Mouse (Mus musculus) ovary, postnatal 36 days (tissue): ENCODE measurements around the gene Ifitm6.
"Not testable (repeated sequence)": the region's sequence is repeated elsewhere in the genome, so short reads cannot be mapped to it uniquely, and the experiment has no call there.

Source experiments
- DNase-seq: peaks from one replicate; pipeline ENCODE4 v3.0.0; 2022; ENCODE audit warnings: low spot score, mixed read lengths

The Ifitm6 gene

DNA sequence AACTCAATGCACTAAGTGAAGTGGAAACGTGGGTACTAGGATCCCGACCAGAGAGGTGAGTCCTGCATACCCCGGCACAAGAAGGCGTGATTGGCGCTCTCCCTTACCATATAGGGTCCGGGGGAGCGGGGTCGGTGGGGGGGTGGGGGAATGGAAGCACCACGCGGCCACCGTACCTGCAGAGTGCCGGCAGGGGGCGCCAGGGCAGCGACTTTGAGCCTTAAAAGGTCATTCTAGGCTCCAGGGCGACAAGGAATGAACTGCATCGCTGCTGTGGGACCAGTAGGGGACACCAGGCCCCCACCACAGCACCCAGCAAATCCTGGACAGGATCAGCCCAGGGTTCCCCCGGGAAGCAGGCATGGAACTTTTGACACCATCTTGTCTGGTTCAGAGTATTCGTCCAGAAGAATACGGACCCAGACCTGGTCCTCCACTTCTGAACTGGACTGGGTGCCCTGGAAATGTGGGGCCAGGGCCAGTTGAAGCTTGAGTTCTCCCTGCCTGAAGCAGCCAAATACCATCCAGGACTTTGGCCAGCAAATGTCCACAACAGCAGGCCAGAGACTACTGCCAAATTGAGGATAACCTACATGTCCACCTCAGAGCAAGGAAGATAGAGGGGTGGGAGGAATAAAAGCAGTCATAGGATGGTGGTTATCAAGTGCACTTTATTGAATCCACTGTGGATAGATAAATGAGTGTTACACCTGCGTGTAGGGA lies 8.6 kb downstream of the Ifitm6 start:
- peak; percentile 79 for DNase-seq

DNA sequence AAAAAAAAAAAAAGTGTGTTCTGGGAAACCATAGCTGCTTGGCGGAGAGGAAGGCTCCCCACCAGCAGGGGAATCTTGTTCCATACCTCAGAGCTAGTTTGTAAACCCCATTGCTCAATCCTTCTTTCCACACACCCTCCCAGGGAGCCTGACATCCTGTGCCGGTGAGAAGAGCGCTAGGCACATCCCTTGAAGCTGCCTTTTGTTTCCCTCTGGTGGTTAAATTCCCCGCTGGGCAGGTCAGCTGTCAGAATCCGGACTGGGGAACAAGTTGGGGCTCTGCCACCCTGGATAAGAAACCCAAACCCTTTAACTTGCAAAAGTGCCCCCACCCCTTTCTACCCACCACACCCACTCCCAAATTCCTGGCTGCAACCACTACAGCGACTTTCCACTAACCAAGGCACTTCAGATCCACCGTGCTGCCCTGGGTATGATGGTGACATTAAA lies 9.4 kb downstream of the Ifitm6 start:
- DNase-seq, result peak; percentile 25

DNA sequence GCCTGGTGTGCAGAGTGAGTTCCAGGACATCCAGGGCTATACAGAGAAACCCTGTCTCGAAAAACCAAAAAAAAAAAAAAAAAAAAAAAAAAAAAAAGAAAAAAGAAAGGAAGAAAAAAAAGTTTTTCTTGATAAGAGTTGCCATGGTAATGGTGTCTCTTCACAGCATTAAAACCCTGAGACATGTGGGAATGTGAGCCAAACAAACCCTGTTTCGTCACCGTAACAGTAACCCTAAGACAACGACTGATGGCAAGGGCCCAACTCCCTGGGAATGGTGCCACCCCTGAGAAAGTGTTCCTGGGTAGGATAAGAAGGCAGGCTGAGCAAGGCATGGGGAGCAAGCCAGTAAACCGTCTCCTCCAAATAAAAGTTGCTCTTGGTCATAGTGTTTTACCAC lies 10.8 kb downstream of the Ifitm6 start:
- DNase-seq, result peak; percentile 40

DNA sequence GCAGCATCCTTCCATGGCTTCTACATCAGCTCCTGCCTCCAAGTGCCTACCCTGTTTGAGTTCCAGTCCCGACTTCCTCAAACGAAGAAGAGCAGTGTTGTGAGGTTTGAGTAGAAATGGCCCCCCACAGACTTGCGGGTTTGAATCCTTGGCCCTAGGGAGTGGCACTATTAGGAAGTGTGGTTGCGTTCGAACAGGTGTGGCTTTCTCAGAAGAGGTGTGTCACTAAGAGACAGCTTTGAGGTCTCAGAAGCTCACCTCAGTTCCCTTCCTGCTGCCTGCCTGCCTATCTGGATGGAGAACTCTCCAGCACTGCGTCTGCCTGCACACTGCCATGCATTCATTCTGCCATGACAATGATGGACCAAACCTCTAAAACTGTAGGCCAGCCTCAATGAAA lies 11.3 kb downstream of the Ifitm6 start:
- no peak for DNase-seq

DNA sequence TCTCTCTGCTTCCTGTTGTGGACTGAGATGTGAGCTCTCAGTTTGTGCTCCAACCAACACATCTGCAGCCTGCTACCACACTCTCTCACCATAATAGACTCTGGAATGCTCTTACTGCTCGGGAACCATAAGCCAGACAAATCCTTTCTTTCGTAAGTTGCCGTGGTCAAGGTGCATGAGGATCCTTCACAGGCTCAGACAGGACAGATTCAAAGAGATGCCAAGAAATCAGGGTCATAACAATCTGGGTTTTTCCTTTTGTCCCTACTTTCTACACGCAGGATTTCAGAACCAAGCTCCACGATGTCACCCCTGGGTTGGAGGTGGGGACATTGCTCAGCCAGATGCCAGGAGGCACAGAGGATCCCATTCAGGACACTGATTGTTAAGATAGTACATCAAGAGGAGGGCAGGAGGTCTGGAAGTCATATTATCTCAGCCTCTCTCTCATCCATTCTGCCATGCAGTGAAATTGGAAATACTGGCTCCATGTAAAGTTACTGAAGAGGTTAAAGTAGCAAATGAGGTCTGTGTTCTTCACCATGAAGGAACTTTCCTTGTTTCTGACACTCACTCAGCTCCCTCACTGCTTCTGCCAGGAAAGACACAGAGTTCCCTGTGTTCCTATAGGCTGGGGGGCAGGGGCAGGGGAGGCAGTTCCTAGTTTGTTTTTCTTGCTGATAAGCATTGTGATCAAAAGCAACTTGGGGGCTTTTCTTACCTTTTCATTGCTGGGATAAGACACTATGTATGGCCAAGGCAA lies 14.3 kb downstream of the Ifitm6 start:
- DNase-seq, result no peak

DNA sequence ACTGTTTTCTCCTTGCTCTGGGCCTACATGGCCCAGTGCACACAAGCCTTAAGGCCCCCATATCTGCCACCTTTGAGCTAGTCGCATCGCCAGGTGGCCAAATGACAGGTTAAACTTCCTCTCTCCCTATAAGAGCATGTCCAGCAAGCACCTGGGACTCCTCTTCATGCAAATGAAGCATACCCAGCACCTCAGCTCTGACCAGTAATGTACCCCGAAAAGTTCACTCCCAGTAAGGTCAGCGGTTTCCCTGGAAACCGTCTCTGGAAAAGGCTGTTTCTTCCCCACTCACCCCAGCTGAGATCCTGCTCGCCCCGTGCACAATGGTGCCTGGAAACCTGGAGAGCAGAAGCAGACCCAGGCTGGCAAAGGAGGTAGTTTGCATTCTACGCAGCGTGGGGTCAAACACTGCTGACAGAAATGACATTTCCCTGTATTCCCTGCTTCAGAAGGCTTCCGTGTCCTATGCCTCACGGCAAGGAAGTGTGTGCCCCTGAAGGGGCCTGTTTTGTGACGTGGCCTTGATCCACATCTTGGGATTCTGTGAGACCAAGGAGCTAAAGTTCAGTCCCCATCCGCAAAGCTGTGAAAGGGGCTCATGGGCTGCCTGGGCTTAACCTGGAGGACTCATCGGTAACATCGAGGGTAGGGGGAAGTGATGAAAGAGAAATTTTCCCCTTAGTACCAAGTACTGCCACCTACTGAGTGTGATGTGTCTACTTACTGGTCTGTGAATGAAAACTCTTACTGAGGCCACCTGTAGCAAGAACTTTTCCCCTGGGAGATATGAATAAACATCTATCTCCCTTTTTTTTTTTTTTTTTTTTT lies 16.6 kb downstream of the Ifitm6 start:
- DNase-seq, result no peak

DNA sequence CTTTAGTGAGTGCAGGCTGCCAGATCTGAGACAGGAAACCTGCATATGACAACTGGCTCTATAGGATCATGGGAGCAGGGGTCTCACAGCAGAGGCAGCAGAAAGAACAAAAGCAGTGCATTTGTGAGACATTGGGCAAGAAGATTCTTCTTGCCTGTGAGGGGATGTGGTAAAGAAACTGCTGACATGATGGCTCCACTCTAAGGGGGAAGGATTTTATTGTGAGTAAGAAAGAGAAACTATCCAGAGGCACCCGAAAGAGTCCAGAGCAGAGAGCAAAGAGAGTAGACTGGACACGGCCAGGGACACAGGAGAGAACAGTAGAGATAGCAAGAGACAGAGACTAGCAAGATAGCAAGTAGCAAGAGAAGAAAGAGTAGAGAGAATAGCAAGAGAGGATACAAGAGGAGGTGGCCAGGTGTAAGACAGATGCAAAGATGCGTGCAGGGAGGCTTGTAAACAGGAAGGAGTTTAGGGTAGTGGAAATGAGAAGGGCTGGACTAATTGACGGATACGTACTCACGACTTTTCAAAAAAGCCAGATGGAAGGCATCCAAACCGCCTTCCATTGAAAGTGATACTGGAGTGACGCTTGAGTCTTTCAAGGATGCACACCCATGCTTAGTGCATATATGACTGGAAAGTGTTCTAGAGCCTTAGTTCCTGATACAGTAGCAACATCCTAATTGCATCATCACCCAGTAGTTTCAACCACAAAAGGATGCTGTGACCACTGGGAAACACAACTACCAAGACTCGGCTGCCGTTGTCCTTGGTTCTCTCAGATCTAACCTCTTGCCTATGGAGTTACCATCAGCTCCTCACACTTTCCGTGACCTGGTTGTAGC lies 18.6 kb downstream of the Ifitm6 start:
- DNase-seq, result no peak

DNA sequence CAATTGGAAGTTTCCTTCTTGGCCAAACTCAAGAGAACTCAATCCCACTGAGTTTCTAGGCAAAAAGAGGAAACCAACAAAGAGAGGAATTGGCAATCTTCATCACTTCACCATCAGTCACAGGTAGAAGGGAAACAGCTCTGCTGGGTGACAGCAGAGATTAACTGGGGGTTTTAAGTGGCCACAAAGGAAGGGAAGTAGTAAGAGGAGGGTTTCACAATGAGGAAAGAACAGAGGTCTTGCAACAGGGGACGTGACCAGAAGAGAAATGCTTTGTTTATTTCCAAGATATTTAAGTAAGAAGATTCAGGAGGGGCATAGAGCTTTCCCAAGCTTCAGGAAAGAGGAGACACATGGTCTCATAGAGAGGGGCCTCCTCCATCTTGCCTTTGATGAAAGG lies 19.9 kb downstream of the Ifitm6 start:
- DNase-seq, result no peak

DNA sequence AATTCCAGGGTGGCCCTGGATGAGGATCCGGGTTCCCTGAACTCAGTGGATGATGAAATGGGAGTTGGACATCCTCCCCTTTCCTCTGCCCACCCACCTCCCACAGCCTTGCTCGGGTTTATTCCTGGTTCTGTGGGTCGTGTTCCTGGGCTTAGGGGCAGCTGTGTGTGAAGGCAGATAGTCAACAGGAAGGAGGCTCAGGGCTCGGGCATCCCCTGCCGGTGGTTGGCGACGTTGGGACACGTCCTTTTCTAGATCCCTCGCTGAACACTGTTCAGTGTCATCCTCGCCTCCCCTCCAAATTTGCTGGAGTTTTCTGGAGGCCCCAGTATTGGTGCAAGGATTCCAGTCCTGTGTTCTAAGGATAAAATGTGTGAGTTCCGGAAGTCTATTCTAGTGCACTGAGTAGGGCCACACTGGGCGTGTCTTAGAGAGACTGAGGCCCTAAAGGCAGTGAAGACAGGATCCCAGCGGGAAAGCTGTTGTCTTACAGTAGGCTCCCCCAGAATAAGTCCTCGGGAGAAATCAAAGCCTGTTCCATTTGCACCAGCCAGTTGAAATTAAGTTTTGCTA lies 26.5 kb downstream of the Ifitm6 start:
- no peak for DNase-seq

DNA sequence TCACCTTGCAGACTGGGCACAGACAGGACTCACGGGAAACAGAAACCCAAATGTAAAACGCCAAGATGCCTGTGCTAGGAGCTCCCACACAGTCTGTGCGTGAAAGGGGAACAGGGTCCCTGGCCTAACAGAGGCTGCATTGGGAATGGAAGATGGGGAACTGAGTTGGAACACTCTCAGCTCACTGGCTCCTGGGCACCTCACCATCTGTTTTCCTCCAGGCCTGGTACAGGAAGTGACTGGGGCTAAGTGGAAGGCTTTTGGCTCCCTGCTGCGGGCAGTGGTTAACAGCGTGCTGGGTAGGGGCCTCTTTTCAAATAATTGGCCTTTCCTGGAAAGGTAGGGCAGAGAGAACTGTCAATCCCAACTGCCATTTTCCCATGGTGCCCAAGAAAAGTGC lies 27.1 kb downstream of the Ifitm6 start:
- DNase-seq, result no peak

DNA sequence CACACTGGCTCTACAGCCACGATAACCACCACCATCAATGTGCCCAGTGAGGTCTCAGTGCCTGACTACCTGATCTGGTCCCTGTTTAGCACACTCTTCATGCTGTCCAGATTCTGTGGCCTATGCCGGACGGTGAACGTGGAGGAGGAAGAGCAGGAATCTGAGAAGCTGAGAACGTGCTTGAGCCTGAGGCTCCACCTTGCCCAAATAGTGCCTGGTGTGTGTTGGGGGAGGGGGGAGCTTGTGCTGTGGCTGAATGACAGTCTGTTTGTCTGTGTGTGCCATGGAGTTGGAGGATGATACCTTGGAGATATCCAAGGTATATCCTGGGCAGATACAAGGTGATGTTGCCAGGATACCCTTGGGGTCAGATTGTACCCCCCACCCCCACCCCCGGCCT lies 27.5 kb downstream of the Ifitm6 start:
- DNase-seq, result no peak

DNA sequence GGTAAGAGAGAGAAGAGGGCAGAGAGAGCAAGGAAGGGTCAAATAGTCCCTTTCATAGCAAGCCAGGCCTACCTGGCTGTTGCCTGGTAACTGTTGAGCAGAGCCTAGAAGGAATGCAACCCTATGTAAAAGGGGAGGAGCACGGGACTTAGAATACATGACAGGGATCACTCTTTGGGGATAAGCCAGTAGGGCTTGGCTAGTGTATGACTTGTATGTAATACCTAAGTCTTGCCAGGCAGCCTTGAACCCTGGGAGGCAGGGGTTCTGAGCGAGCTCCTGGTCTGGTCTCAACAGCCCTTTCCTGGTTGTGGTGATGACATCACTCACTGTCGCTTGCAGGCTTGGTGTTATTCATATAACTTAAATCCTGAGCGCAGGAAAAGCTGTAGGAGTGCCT lies 28.7 kb downstream of the Ifitm6 start:
- DNase-seq, result no peak

DNA sequence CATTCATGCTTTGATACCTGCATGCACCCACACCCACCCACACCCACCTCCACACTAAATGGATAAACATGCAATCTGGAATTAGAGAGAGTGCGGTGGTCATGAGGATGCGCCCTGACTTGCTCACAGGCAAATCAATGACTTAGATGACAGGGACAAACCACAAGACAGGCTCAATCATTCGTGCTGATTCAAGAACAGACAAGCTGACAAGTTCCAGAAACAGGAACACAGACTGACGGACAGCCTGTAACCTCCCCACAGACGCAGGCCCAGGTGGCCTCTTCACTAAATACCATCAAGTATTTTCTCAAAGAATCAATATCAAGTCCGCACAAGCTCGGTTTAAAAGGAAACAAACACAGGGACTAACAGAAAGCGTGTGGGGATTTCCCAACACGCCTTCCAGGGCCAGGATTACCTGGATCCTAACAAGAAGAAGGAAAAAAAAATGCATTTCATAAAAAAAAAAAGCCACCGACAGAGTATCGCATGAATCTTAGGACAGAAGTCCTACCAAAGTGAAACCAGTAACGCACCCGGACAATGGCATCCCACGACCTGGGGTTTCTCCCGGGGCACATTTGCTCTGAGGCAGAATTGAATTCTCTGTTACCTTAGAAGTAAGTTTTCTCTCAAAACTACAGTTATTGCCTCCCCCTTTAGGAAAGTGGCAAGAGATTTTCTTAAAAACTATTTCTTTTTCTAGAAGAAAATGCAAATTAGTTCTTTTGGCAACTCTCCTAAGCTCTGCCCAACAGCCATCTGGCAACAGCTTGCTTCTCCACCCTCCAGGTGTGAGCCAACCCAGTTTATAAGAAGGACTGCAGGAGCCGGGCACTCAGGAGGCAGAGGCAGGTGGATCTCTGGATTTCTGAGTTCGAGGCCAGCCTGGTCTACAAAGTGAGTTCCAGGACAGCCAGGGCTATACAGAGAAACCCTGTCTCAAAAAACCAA lies 30.3 kb downstream of the Ifitm6 start:
- no peak for DNase-seq

DNA sequence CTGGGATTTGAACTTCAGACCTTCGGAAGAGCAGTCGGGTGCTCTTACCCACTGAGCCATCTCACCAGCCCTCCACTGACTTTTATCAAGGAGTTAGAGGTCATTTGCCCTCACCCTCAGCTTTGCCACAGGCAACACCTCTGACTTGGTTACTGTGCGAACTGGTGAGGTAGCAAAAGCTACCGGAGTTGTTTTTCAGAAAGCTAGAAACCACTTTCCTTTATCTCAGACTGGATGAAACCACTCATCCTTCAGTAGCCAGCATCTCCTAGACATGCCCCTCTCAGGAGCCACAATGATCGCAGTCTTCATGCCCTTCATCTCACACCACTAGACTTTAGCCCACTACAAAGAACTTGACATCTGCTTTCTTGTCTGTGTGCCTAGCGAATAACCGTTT lies 34.8 kb downstream of the Ifitm6 start:
- DNase-seq, result no peak

DNA sequence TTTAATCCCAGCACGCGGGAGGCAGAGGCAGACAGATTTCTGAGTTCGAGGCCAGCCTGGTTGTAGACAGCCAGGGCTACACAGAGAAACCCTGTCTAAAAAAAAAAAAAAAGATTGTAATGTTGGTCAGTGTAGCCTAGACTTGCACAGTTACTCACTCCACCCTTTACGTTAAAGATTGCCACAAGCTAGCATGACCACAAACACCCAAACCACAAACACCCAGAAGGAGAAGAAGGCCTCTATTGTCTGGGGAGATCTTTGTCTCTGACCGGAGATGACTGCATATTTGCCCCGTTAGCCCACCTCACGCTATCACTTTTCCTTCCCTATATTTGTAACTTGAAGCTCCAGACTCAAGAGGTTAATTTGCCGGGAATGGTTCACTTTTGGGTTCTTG lies 36.0 kb downstream of the Ifitm6 start:
- no peak for DNase-seq

DNA sequence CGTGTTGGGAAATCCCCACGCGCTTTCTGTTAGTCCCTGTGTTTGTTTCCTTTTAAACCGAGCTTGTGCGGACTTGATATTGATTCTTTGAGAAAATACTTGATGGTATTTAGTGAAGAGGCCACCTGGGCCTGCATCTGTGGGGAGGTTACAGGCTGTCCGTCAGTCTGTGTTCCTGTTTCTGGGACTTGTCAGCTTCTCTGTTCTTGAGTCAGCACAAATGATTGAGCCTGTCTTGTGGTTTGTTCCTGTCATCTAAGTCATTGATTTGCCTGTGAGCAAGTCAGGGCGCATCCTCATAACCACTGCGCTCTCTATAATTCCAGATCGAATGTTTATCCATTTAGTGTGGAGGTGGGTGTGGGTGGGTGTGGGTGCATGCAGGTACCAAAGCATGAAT lies 41.0 kb downstream of the Ifitm6 start:
- DNase-seq, result not testable (repeated sequence)

DNA sequence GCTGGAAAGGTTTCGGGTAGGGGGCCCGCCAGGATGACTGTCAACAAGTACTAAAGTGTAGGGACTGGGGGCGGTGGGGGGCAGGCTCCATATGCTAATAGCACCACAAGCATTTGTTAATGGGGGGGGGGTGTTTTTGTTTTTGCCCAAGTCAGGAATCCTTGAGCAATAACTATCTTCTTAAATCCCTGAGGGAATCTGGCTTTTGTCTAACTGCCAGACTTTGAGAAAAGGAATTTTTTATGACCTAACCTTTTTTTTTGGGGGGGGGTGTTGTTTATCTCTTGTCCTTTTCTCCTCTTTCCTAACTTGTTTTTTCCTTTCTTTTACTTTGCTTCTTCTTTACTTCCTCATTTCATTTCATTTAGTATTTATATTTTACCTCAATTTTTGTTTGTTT lies 42.3 kb downstream of the Ifitm6 start:
- no peak for DNase-seq

DNA sequence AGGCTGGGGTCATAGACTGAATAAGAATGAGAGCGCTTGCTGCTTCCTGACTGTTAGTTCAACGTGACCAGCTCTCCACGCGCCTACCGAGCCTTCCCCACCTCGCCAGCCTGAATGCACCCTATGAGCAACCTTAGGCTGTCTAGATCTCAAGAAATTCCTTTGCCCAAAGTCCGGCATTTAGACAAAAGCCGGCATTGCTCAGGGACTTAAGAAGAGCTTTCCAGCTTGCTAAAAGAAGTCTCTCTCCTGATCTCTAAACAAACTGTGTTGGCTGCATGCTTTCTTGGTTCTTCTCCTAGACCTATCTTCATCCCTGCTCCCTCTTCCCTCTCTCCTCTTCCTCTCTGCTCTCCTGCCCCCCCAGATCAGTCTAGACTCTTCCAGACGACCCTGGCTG lies 42.8 kb downstream of the Ifitm6 start:
- no peak for DNase-seq

DNA sequence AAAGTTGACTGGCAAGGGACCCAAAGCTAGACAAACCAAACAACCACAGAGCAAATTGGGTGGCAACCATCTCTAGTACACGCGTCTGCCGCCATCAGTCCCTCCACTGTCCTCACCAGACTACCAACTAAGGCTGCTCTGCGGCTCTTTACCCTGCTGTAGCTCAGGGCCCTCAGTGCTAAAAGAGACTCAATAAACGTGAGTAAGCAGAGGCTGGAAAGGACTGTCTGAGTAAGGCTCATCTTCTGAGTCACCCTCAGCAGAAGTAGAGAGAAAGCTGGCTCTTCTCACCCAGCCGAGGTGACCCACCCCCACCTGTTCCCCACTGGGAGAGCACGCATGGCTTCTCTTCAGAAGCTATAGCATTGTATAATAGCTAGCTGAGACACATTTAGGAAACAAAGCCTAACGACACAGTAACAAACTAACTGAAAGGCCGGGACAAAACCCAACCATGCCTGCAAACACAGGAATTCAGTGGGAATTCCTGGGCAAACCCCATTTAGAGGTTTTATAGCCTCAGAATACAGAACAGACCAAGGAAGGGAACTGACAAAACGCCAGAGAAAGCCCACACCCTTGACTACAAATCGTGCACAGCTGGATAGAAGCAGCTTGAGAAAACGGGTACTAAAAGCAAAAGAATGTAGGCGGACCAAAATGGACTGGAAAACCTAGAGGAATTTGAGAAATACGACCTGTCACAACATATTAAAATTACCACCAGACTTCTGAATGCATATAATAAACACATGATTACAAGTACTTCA lies 44.1 kb downstream of the Ifitm6 start:
- DNase-seq, result no peak
